Mouse (Mus musculus): Measurements from ENCODE around the gene Cracr2b. TPM values are rescaled to one million over a fixed set of nuclear protein-coding genes. Genes with fewer than 3 reads are reported as not detected.

Gene Cracr2b
- total and polyA plus RNA-seq, 3 experiments, result 0.73 to 6.9 TPM; not detected in 1

DNA sequence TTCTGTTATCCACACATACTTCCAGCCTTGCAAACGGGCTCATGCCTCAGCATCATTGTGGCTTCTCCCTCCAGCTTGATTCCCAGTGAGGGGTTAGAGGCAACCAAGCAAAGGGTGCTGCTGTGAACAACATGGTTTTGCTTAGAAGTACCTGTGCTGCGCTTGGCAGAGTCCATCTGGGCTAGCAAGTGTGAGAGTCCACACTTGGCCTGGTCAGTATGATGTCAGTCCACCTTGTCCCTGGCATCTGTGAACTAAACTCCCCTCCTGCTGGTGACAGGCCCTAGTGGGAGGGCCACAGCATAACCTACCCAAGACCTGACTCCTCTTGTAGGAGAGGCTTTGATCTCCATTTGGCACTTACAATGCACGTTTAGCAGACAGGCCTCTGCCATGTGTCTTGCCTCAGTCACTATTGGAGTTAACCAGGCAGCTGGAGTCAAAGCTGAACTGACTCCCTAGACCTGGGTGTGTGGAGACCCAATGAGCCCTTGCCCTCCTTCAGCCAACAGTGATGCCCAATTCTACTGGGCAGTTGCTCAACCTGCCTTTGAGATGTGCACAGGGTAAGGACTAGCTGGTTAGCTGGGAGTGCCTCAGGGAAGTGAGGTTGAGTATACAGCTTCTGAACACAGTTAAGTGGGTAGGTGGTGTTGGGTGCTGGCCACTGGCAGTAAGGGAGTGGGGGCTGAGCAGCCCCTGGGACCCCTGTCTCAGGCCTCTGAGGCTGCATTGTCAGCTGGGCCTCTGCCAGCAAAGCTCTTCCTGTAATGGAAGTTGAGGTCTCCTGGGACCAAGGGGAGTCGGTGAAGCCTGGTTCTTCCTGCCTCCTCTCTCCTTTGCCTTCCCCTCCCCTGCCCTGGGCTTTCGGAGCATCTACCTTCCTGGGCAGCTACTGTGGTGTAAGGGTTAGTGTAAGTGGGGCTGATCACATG is 23.6 kb downstream of the Cracr2b start:
- no peak overlapping the region for H3K9ac ChIP-seq (ENCODE audit: control insufficient read depth, low read depth, low read length, poor library complexity, severe bottlenecking)
- no peaks in the 10 kb centered on the region for H3K9me3 ChIP-seq (replicated peaks; ENCODE audit: insufficient read depth, low read length)
- no peaks in the 10 kb centered on the region for H3K36me3 ChIP-seq (ENCODE audit: control insufficient read depth in 1 of 2, insufficient read depth in 2 of 2, low read length in 2 of 2)
- TF ChIP-seq GABPA (IDR thresholded peaks at IDR 0.05; ENCODE audit: low read depth, low read length) (no peak), CHD2 (IDR thresholded peaks at IDR 0.05; ENCODE audit: low read length) (no peak), ZKSCAN1 (IDR thresholded peaks at IDR 0.05; ENCODE audit: low read depth, low read length) (no peak), USF2 (IDR thresholded peaks at IDR 0.05; ENCODE audit: borderline replicate concordance in 1 of 2, insufficient read depth in 1 of 2, low read depth in 1 of 2, low read length in 2 of 2) (no peak), MYC (IDR thresholded peaks at IDR 0.05; ENCODE audit: low read depth, low read length) (no peak), MAFK (IDR thresholded peaks at IDR 0.05; ENCODE audit: borderline replicate concordance, low read depth, low read length) (no peak), ELF1 (IDR thresholded peaks at IDR 0.05; ENCODE audit: low read depth, low read length) (no peak), POLR2AphosphoS5 (IDR thresholded peaks at IDR 0.05; ENCODE audit: borderline replicate concordance, low read depth, low read length) (no peak), MXI1 (IDR thresholded peaks at IDR 0.05; ENCODE audit: low read depth, low read length) (no peak), ZC3H11A (IDR thresholded peaks at IDR 0.05; ENCODE audit: low read depth, low read length) (no peak), TBP (IDR thresholded peaks at IDR 0.05; ENCODE audit: low read depth, low read length) (no peak)
- H3K4me1 ChIP-seq (ENCODE audit: control insufficient read depth in 1 of 2, insufficient read depth in 2 of 2, low read length in 2 of 2), result no peaks in the 10 kb centered on the region
- DNase-seq (ENCODE audit: low read depth, low spot score), result no peak
- H3K27ac ChIP-seq (ENCODE audit: control insufficient read depth, low read depth, low read length), result no peak overlapping the region
- H3K79me2 ChIP-seq (ENCODE audit: control insufficient read depth, insufficient read depth, low read length, poor library complexity), result peaks cover 2% of the 10 kb centered on the region; the same call in 1 of the 2 replicates
- no peak overlapping the region for H3K4me3 ChIP-seq (ENCODE audit: control insufficient read depth in 1 of 2, insufficient read depth in 1 of 2, low read depth in 2 of 2, low read length in 2 of 2)
- no peaks in the 10 kb centered on the region for H3K27me3 ChIP-seq (ENCODE audit: control insufficient read depth in 1 of 2, insufficient read depth in 2 of 2, low read length in 2 of 2)

GRCm38 (mm10) chr7:141485186-141485585 is 24.3 kb downstream of the Cracr2b start:
- Histone ChIP-seq H3K9me3 (replicated peaks; ENCODE audit: insufficient read depth, low read length) (no peaks in the 10 kb centered on the region), H3K27ac (ENCODE audit: control insufficient read depth, low read depth, low read length) (no peak overlapping the region), H3K27me3 (ENCODE audit: control insufficient read depth in 1 of 2, insufficient read depth in 2 of 2, low read length in 2 of 2) (no peaks in the 10 kb centered on the region), H3K36me3 (ENCODE audit: control insufficient read depth in 1 of 2, insufficient read depth in 2 of 2, low read length in 2 of 2) (no peaks in the 10 kb centered on the region), H3K4me1 (ENCODE audit: control insufficient read depth in 1 of 2, insufficient read depth in 2 of 2, low read length in 2 of 2) (no peaks in the 10 kb centered on the region), H3K79me2 (ENCODE audit: control insufficient read depth, insufficient read depth, low read length, poor library complexity) (peaks cover 2% of the 10 kb centered on the region; the same call in 1 of the 2 replicates), H3K4me3 (ENCODE audit: control insufficient read depth in 1 of 2, insufficient read depth in 1 of 2, low read depth in 2 of 2, low read length in 2 of 2) (no peak overlapping the region), H3K9ac (ENCODE audit: control insufficient read depth, low read depth, low read length, poor library complexity, severe bottlenecking) (no peak overlapping the region)
- TF ChIP-seq RCOR1 (IDR thresholded peaks at IDR 0.05; ENCODE audit: low read depth, low read length), result no peak
- TF ChIP-seq ZKSCAN1 (IDR thresholded peaks at IDR 0.05; ENCODE audit: low read depth, low read length), result no peak
- TF ChIP-seq GATA1 (IDR thresholded peaks at IDR 0.05; ENCODE audit: low read depth, low read length), result no peak
- TF ChIP-seq BHLHE40 (IDR thresholded peaks at IDR 0.05; ENCODE audit: borderline replicate concordance, low read depth, low read length), result no peak
- no peak for TF ChIP-seq JUND (IDR thresholded peaks at IDR 0.05; ENCODE audit: low read depth, low read length)
- TF ChIP-seq MAFK (IDR thresholded peaks at IDR 0.05; ENCODE audit: borderline replicate concordance, low read depth, low read length), result no peak
- TF ChIP-seq HCFC1 (IDR thresholded peaks at IDR 0.05; ENCODE audit: low read depth, low read length), result no peak
- no peak for TF ChIP-seq NELFE (IDR thresholded peaks at IDR 0.05; ENCODE audit: low read depth, low read length)
- no peak for TF ChIP-seq MXI1 (IDR thresholded peaks at IDR 0.05; ENCODE audit: low read depth, low read length)
- TF ChIP-seq MYB (IDR thresholded peaks at IDR 0.05; ENCODE audit: low read depth, low read length), result no peak
- TF ChIP-seq POLR2AphosphoS2 (IDR thresholded peaks at IDR 0.05; ENCODE audit: low read length), result no peak
- no peak for TF ChIP-seq ELF1 (IDR thresholded peaks at IDR 0.05; ENCODE audit: low read depth, low read length)
- TF ChIP-seq ZNF384 (IDR thresholded peaks at IDR 0.05; ENCODE audit: low read depth, low read length), result no peak
- no peak for DNase-seq (ENCODE audit: low read depth, low spot score)
